Mouse (Mus musculus) kidney, adult 2 months (tissue): Measurements from ENCODE around the gene Tmem52b. TPM values are rescaled to one million over a fixed set of nuclear protein-coding genes. Genes with fewer than 3 reads are reported as not detected.

ENCODE experiments used
- DNase-seq: peaks from one replicate; pipeline ENCODE4 v3.0.0; 2021
- H3K27ac ChIP-seq: fragments of 200-500 bp; 2 replicates; pipeline ENCODE4 v1.5.1; 2012; ENCODE audit warnings: low read depth, low read length, control low read depth, inconsistent platforms; ENCODE audit not compliant: insufficient read depth
- H3K27me3 ChIP-seq: fragments of 200-500 bp; replicated peaks from 2 replicates; pipeline ENCODE4 v1.6.1; 2012; ENCODE audit warnings: mild to moderate bottlenecking, moderate library complexity, low read length, inconsistent platforms; ENCODE audit not compliant: control insufficient read depth, insufficient read depth
- H3K36me3 ChIP-seq: fragments of 200-500 bp; 2 replicates; pipeline ENCODE4 v1.6.1; 2012; ENCODE audit warnings: mild to moderate bottlenecking, moderate library complexity, low read length, inconsistent platforms; ENCODE audit not compliant: control insufficient read depth, insufficient read depth
- H3K4me1 ChIP-seq: fragments of 200-500 bp; 2 replicates; pipeline ENCODE4 v1.6.1; 2011; ENCODE audit warnings: low read length; ENCODE audit not compliant: control insufficient read depth, insufficient read depth
- H3K4me3 ChIP-seq: fragments of 200-500 bp; 2 replicates; pipeline ENCODE4 v1.5.1; 2011; ENCODE audit warnings: mild to moderate bottlenecking, low read depth, low read length, control low read depth; ENCODE audit not compliant: insufficient read depth
- CTCF ChIP-seq: fragments of 200-500 bp; conservative IDR thresholded peaks from 2 replicates; pipeline ENCODE4 v1.5.1; 2011; ENCODE audit warnings: low read depth, mild to moderate bottlenecking, control low read depth, low read length, moderate library complexity, mixed read lengths; ENCODE audit not compliant: insufficient read depth, insufficient read length
- POLR2A ChIP-seq: fragments of 200-500 bp; IDR thresholded peaks from one replicate; pipeline ENCODE4 v1.6.1; 2011; ENCODE audit warnings: low read depth, low read length, control low read depth
- WGBS: fragments of 180-500 bp; shearing (Covaris S2); methylation state at CpG from one replicate; pipeline ENCODE4 v1.1.7; 2018; 5-methylcytosine and 5-hydroxymethylcytosine counted together
- polyA plus RNA-seq: library from polyadenylated mRNA; depleted of rRNA; stranded (reverse); fragments of >200 nt; gene quantifications from 2 replicates; pipeline ENCODE4 v1.2.3, GENCODE M21; 2012

Tmem52b gene
- polyA plus RNA-seq, 1 experiment: 124 TPM

DNA sequence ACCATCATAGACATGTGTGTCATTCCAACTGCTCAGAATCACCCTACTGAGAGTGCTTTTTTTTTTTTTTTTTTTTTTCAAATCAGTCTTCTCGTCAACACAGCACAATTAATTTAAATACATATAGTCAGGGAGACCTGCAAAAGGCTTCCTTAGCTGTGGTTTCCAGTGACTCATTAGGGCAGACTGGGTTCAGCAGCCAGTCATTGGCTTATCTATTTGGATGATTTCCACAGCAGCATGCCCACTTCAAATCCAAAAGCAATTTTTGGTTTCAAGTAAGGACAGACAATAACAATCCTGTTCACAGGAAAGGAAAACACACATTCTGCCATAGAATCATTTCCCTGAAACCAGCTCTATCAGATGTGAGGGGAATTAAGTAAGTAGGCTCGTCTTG lies 2.0 kb downstream of the Tmem52b start:
- TF ChIP-seq CTCF: no peak
- no peak for TF ChIP-seq POLR2A
- H3K36me3 ChIP-seq: peaks cover 1% of the 10 kb centered on the region; the same call in 1 of the 2 replicates
- H3K4me1 ChIP-seq: peaks cover 9% of the 10 kb centered on the region; the same call in 1 of the 2 replicates
- H3K27ac ChIP-seq: peak overlapping the region; percentile 90
- 60% methylated on average over 2 of the region's 2 CpGs for WGBS
- H3K4me3 ChIP-seq: peak overlapping the region; percentile 55; the same call in 1 of the 2 replicates
- no peak for DNase-seq
- no peaks in the 10 kb centered on the region for H3K27me3 ChIP-seq

DNA sequence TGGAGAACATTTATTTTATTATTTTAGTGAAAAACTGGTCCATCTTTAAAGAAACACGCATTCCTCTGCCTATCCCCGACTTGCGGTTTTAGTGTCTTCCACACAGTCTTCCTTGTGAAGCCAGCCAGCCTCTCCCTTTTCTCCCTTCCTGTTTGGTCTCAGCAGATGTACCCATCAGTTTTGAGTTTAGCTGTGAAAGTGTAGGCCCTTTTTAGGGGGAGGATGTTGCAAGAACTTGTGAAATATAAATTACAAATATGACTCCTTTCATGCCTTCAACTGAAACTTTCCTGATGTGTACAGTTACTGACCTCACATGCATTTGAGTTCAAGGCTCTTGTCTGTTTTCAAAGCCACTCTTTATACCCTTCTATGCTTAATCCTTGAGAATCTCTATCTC lies 2.7 kb downstream of the Tmem52b start:
- WGBS: 72% methylated on average over 3 of the region's 3 CpGs
- Histone ChIP-seq H3K36me3 (peaks cover 1% of the 10 kb centered on the region; the same call in 1 of the 2 replicates), H3K4me1 (peaks cover 9% of the 10 kb centered on the region; the same call in 1 of the 2 replicates), H3K27me3 (no peaks in the 10 kb centered on the region), H3K27ac (peak overlapping the region; percentile 47; the same call in 1 of the 2 replicates), H3K4me3 (peak overlapping the region; percentile 47)
- no peak for DNase-seq
- no peak for TF ChIP-seq CTCF
- TF ChIP-seq POLR2A: no peak

DNA sequence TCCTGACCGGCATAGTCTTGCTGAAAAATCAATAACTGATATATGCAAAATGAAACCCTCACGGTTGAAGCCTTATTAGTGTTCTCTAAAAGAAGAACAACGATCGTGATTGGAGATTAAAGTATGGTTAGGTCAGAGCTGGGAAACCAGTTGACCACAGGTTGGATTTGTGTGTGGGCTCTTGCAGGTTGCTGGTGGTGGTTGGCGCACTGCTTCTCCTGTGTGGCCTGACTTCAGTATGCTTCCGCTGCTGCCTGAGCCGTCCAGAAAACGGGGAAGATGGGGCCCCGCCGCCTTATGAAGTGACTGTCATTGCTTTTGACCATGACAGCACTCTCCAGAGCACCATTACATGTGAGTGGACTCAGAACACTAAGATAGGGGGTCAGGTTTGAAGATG lies 4.0 kb downstream of the Tmem52b start:
- Histone ChIP-seq H3K27ac (peak overlapping the region; percentile 79), H3K27me3 (no peaks in the 10 kb centered on the region), H3K4me1 (0 out of 2 replicates have a peak, but pooled peaks cover 9% of the 10 kb centered on the region), H3K4me3 (peak overlapping the region; percentile 6; the same call in 1 of the 2 replicates), H3K36me3 (peaks cover 1% of the 10 kb centered on the region; the same call in 1 of the 2 replicates)
- no peak for TF ChIP-seq POLR2A
- TF ChIP-seq CTCF: no peak
- no peak for DNase-seq
- 84% methylated on average over 10 of the region's 10 CpGs for WGBS

DNA sequence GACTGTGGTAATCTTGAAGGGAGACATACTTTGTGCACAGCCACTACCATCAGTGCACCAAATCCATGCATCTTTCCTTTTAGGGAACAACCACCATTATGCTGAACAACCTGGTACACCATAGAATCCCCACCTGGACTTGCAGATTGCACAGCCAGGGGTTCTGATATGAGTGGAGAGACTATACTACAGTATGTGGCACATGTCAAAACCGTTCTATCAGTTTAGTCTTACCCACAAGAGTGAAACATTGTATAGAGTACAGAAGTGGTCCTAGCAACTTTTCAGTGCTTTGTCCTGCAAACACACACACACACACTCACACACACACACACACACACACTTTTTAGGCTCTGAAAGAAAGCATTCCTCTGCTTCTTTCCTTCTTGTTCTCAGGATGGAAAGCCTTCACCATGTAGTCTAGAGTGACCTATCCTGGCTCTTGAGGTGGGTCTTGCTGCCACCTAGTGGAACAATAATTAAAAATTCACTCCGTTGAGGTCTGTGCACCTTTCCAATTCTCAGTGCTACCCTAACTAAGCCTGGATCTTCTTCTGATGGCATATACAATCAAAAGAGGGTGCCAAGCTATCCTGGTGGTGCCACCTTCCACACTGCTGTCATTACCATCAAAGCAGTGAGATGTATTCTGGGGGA lies 5.5 kb downstream of the Tmem52b start:
- WGBS: 41% methylated on average over 2 of the region's 2 CpGs
- peak; percentile 82 for DNase-seq

DNA sequence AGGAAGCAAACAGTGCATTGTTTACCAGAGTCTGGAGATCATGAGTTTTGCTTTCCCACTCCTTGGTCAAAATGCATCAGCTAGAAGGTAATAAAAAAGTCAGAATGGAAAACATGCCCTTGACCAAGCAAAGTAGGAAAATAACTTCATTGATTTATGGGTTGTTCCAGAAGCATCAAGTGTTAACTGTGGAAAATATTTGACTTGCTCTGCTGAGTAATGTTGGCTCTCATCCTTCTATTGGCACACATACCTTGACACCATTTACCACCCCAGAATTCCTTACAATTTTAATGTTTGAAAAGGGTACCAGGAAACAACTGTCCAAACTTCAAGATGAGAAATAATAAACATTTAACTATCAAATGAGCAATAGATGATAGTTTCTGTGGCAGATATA lies 13.7 kb downstream of the Tmem52b start:
- DNase-seq: peak; percentile 69
- TF ChIP-seq POLR2A (no peak), CTCF (no peak)
- H3K27ac ChIP-seq: peak overlapping the region; percentile 83

More for the DNA sequence above, 5.5 kb downstream of the Tmem52b start:
- peaks cover 1% of the 10 kb centered on the region; the same call in 1 of the 2 replicates for H3K36me3 ChIP-seq
- H3K27ac ChIP-seq: peak overlapping the region; percentile 79
- peak overlapping the region; percentile 25; the same call in 1 of the 2 replicates for H3K4me3 ChIP-seq
- 0 out of 2 replicates have a peak, but pooled peaks cover under 1% of the 10 kb centered on the region for H3K4me1 ChIP-seq
- TF ChIP-seq CTCF (peak; percentile 51), POLR2A (no peak)
- H3K27me3 ChIP-seq: no peaks in the 10 kb centered on the region

DNA sequence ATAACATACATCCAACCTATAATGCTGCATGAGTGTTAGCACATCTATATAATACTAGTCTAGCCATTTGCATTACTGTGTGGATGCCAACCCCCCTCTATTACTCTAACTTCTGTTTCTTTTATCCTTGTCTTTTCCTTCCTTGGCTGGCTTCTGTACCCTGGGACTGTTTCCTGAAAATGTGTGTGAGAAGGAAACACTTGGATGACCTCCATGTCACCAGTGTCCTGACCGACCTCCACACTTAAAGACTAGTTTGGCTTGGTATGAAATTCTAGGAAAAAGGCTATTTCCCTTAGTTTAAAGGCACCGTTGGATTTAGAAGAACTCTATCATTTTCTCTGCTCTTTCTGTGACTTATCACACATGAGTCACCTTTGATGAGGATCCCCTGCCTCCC lies 15.1 kb downstream of the Tmem52b start:
- peak; percentile 71 for DNase-seq
- H3K4me1 ChIP-seq: peaks cover 38% of the 10 kb centered on the region
- TF ChIP-seq POLR2A (no peak), CTCF (no peak)
- H3K27ac ChIP-seq: peak overlapping the region; percentile 64
- H3K27me3 ChIP-seq: no peaks in the 10 kb centered on the region
- no peak overlapping the region for H3K4me3 ChIP-seq
- H3K36me3 ChIP-seq: no peaks in the 10 kb centered on the region
- WGBS: 22% methylated on average over 2 of the region's 2 CpGs

More for the DNA sequence above, 13.7 kb downstream of the Tmem52b start:
- Histone ChIP-seq H3K4me1 (peaks cover 32% of the 10 kb centered on the region), H3K36me3 (no peaks in the 10 kb centered on the region), H3K27me3 (no peaks in the 10 kb centered on the region), H3K4me3 (no peak overlapping the region)

DNA sequence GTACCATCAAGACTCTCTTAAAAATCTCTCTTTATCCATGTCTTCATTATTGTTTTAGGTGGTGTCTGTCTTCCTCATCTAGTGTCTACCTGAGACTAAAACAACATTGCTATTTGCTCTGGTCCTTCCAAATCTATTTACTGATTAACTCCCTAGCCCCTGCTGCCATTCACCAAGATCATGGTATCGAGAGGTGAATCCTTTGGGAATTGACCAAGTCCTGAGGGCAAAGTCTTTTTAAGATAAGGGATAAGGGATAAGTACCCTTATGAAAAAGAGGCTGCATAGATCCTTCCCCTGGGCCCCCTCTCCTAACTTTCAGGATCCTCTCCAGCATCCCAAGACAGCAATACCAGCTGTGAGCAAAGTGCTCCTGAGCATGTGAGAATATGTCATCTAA lies 17.2 kb downstream of the Tmem52b start:
- peaks cover 40% of the 10 kb centered on the region for H3K4me1 ChIP-seq
- DNase-seq: no peak
- H3K36me3 ChIP-seq: no peaks in the 10 kb centered on the region
- peak overlapping the region; percentile 95 for H3K27ac ChIP-seq
- TF ChIP-seq POLR2A (no peak), CTCF (no peak)
- WGBS: 55% methylated on average over 1 of the region's 1 CpGs
- H3K4me3 ChIP-seq: no peak overlapping the region
- no peaks in the 10 kb centered on the region for H3K27me3 ChIP-seq

DNA sequence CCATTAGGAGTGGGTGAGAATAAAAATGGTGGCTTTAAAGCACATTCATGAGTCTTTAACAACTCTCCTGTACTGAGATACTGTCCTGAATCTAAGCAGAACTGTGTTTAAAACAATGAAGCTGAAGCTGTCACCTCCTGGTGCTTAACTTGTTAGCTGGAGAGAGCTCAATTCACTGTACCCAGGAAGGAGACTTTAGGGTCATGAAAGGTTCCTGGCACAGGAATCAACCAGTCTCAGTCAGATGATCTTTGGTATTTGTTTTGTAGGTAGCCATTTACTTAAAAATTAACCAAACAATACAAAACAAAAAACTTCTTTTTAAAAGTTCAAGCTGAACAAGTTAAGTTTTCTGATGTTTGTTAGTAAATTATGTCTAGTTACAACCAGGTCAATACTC lies 17.9 kb downstream of the Tmem52b start:
- DNase-seq: peak; percentile 92
- H3K4me1 ChIP-seq: peaks cover 40% of the 10 kb centered on the region
- peaks cover under 1% of the 10 kb centered on the region; the same call in 1 of the 2 replicates for H3K36me3 ChIP-seq
- H3K27ac ChIP-seq: peak overlapping the region; percentile 95
- no peak for TF ChIP-seq CTCF
- no peaks in the 10 kb centered on the region for H3K27me3 ChIP-seq
- no peak overlapping the region for H3K4me3 ChIP-seq
